In genomic region chr1:34842887-34843618, GRCm38 (mm10) we compare ENCODE assay signal across 8 mouse cellular contexts. TPM values are rescaled to one million over a fixed set of nuclear protein-coding genes. Genes with fewer than 3 reads are reported as not detected.
DNase-seq lines count a peak whose midpoint lies in the region; ATAC-seq and TF ChIP-seq lines count a peak whose summit lies in the region.

TSS of gene Fam168b (minus strand) at chr1:34843065.

- no peaks in the 10 kb centered on the region for H3K9me3 ChIP-seq in ES-Bruce4 (replicated peaks; ENCODE audit: control insufficient read depth, insufficient read depth, low read length, poor library complexity, severe bottlenecking)
- H3K9me3 ChIP-seq in forebrain, embryonic 14.5 days (replicated peaks; ENCODE audit: control insufficient read depth, low read length), result no peaks in the 10 kb centered on the region
- H3K9me3 ChIP-seq in neural tube, embryonic 15.5 days (replicated peaks), result no peaks in the 10 kb centered on the region

- H3K4me3 ChIP-seq in ES-Bruce4 (ENCODE audit: low read depth, low read length), result peak within 1 kb of the TSS; percentile 95
- peak within 1 kb of the TSS; percentile 66 for H3K4me3 ChIP-seq in forebrain, embryonic 14.5 days (ENCODE audit: low read depth, low read length)
- H3K4me3 ChIP-seq in neural tube, embryonic 15.5 days (replicated peaks), result peak within 1 kb of the TSS; percentile 79

- 0 out of 2 replicates have a peak, but pooled peaks have one; percentile 13 for TF ChIP-seq EP300 in ES-Bruce4 (IDR thresholded peaks at IDR 0.05; ENCODE audit: insufficient read depth, low read depth, low read length)

- no peaks in the 10 kb centered on the region for H3K4me1 ChIP-seq in ES-Bruce4 (ENCODE audit: control insufficient read depth, insufficient read depth, low read length)
- peaks cover 21% of the 10 kb centered on the region for H3K4me1 ChIP-seq in forebrain, embryonic 14.5 days (ENCODE audit: control insufficient read depth, insufficient read depth, low read length)
- H3K4me1 ChIP-seq in neural tube, embryonic 15.5 days, result peaks cover 36% of the 10 kb centered on the region

- peak; percentile 94 for DNase-seq in forebrain, embryonic 14.5 days (ENCODE audit: low spot score)
- peak; percentile 93 to 94 for DNase-seq in heart, postnatal 14 days
- peak; percentile 90 for DNase-seq in layer of hippocampus, adult 11-12 months (ENCODE audit: low spot score)
- peak; percentile 84 for DNase-seq in lung, adult 18-20 months
- peak; percentile 88 for DNase-seq in testis, postnatal 14 days (ENCODE audit: low spot score)

- no peak for TF ChIP-seq CTCF in ES-Bruce4 (IDR thresholded peaks at IDR 0.05; ENCODE audit: low read depth, low read length)

- H3K27ac ChIP-seq in ES-Bruce4 (ENCODE audit: insufficient read depth, low read length), result peak within 1 kb of the TSS; percentile 80
- peak within 1 kb of the TSS; percentile 98 for H3K27ac ChIP-seq in forebrain, embryonic 14.5 days (ENCODE audit: low read depth, low read length)
- H3K27ac ChIP-seq in neural tube, embryonic 15.5 days (replicated peaks), result peak within 1 kb of the TSS; percentile 98

- ATAC-seq in cerebellum, adult (ENCODE audit: insufficient number of reproducible peaks, low FRiP score, low TSS enrichment), result peak; percentile 73
- ATAC-seq in forebrain, embryonic 14.5 days, result peak; percentile 90
- peak; percentile 92 for ATAC-seq in neural tube, embryonic 15.5 days (ENCODE audit: low FRiP score)

- peak within 1 kb of the TSS; percentile 85 for H3K4me2 ChIP-seq in forebrain, embryonic 14.5 days (ENCODE audit: low read length)
- H3K4me2 ChIP-seq in neural tube, embryonic 15.5 days, result peak within 1 kb of the TSS; percentile 87

- peak; percentile 81 for TF ChIP-seq POLR2A in ES-Bruce4 (IDR thresholded peaks at IDR 0.05; ENCODE audit: insufficient read depth, low read length)

- H3K27me3 ChIP-seq in ES-Bruce4 (ENCODE audit: control insufficient read depth, insufficient read depth, low read length, poor library complexity, severe bottlenecking), result no peaks in the 10 kb centered on the region
- no peaks in the 10 kb centered on the region for H3K27me3 ChIP-seq in forebrain, embryonic 14.5 days (replicated peaks; ENCODE audit: control insufficient read depth, insufficient read depth, low read length)
- H3K27me3 ChIP-seq in neural tube, embryonic 15.5 days (replicated peaks), result no peaks in the 10 kb centered on the region

- H3K9ac ChIP-seq in ES-Bruce4 (ENCODE audit: low read depth, poor library complexity, severe bottlenecking), result peak within 1 kb of the TSS; percentile 91
- peak within 1 kb of the TSS; percentile 92 for H3K9ac ChIP-seq in forebrain, embryonic 14.5 days (ENCODE audit: low read length)
- H3K9ac ChIP-seq in neural tube, embryonic 15.5 days (replicated peaks), result peak within 1 kb of the TSS; percentile 74

- WGBS in forebrain, embryonic 14.5 days, result 2% methylated on average over 42 of the region's 59 CpGs
- WGBS in neural tube, embryonic 15.5 days, result under 1% methylated on average over 53 of the region's 59 CpGs

- no peaks in the 10 kb centered on the region for H3K36me3 ChIP-seq in ES-Bruce4 (ENCODE audit: control insufficient read depth, insufficient read depth, low read length, poor library complexity, severe bottlenecking)
- peaks cover 5% of the 10 kb centered on the region; the same call in 1 of the 2 replicates for H3K36me3 ChIP-seq in forebrain, embryonic 14.5 days (ENCODE audit: control insufficient read depth, insufficient read depth, low read length)
- no peaks in the 10 kb centered on the region for H3K36me3 ChIP-seq in neural tube, embryonic 15.5 days

- intact Hi-C loops in heart, postnatal 14 days (cut with DNase I), result no loop called here

RNA-seq across cellular contexts. Expression of gene Fam168b, which starts in this region (rescaled TPM):
- 65.3 and 71.4 TPM in 2 replicates for polyA plus RNA-seq in ES-Bruce4 (2011; ENCODE audit: insufficient read depth, insufficient read length, low read depth, missing spikeins)
- 81.8 and 102 TPM in 2 replicates for polyA plus RNA-seq in forebrain, embryonic 14.5 days (2014; fragmentation: Nextera tagmentation; extraction: Ambion mirVana)
- total RNA-seq in heart, postnatal 14 days (2021), result 10 to 100 TPM; 53.8 to 58.1 TPM
- 107 and 119 TPM in 2 replicates for polyA plus RNA-seq in neural tube, embryonic 15.5 days (2015; fragmentation: Nextera tagmentation; extraction: Ambion mirVana)

Comparison
In these comparisons a context has a peak if more than half of its experiments do, and no peak if none do; other contexts are left out.
1. Peak in every context shown above with its lines: DNase-seq, ATAC-seq, H3K4me3 ChIP-seq and H3K27ac ChIP-seq.